Mouse (Mus musculus): ENCODE measurements around the gene Chka. TPM values are rescaled to one million over a fixed set of nuclear protein-coding genes. Genes with fewer than 3 reads are reported as not detected.

Chka gene
- 15.2 and 16.8 TPM in 2 replicates for polyA plus RNA-seq (2012)

GRCm38 (mm10) chr19:3851502-3851962 is at the start of gene Chka:
Chka (plus strand) TSS chr19:3851773.
- no peak for TF ChIP-seq GATA1 (IDR thresholded peaks at IDR 0.05; ENCODE audit: low read length)

DNA sequence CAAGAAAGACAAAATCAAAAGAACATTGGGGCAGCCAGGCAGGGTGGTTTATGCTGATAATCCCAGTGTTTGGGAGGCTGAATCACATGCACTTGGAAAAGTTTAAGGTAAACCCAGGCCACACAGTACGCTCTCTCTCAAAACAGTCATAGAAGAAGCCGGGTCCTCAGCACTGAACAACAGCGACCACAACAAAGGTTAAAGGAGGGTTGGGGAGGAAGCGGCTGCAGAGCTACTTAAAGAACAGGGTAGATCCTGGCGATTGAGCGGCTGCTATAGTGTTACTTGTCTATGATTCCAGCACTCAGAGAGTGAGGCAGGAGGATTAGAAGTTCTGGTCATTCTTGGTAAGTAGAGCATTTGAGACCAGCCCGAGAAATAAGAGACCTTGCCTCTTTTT is 46.0 kb upstream of the Chka start:
- TF ChIP-seq GATA1 (IDR thresholded peaks at IDR 0.05; ENCODE audit: low read length), result no peak

DNA sequence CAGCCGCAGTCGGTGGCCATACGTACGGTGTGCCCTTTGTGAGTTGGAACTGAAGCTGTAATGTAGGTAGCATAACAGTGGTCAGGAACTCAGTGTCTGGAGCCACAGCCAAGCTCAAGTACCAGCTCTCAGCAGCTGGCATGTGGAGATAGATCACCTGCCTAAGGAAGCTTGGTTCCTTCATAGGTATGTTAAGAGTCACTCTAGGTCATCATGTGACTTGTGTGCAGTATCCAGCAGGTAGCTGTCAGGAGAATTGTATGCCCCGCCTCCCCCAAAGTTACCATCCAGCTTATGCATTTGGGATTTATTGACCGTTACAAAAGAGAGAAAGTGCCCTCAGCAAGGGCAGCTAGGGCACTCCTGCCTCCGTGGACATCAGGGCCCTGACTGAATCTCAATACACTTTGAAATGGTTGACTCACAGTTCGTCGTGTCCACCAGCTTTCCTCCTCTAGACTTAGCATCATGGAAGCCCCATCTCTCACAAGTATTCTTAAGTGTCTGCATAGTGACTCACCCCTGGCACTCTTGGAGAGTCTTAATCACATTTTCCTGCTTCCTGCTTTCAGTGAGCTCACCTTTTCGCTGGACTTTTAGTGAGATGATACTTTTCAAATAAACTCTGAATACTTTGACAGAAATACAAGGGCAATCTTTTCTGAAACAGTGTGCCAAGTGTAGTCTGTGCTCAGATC is 40.9 kb upstream of the Chka start:
- TF ChIP-seq GATA1 (IDR thresholded peaks at IDR 0.05; ENCODE audit: low read length), result no peak

DNA sequence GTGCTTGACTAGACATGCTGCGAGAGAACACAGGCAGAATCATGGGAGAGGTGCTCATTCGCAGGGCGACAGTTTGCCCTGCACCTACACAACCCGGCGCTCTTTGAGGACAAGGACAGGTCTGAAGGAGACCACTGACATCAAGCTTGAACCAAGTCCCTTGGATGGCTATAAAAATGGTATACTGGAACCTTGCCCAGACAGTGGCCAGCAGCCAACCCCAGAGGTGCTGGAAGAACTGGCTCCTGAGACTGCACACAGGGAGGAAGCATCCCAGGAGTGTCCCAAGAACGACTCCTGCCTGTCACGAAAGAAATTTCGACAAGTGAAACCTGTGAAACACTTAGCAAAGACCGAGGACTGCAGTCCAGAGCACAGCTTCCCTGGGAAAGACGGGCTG is 37.1 kb upstream of the Chka start:
- no peak for TF ChIP-seq GATA1 (IDR thresholded peaks at IDR 0.05; ENCODE audit: low read length)

GRCm38 (mm10) chr19:3815824-3816223 is 35.7 kb upstream of the Chka start:
- TF ChIP-seq GATA1 (IDR thresholded peaks at IDR 0.05; ENCODE audit: low read length), result no peak

DNA sequence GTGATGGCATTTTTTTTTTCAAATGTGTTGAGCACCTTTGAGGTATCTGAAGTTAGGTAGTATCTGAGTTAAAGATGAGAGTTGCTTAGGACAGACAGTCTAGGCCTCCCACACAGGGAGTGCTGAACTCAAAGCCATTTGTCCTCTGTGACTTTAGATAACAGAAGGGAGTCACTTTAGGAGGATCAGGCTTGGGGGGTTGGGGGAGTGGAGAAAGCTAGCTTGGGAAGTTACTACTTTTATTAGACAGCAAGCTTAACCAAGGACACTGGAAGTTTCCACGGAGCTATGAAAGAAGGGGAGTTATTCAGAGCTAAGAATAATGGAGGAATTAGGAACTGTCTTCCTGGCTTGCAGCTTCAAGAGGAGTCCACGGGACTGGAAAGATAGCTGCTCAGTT is 32.5 kb upstream of the Chka start:
- TF ChIP-seq GATA1 (IDR thresholded peaks at IDR 0.05; ENCODE audit: low read length), result no peak

- TF ChIP-seq GATA1 (IDR thresholded peaks at IDR 0.05; ENCODE audit: low read length), result no peak
Measured at GRCm38 (mm10) chr19:3819899-3820444, 31.6 kb upstream of the Chka start.

DNA sequence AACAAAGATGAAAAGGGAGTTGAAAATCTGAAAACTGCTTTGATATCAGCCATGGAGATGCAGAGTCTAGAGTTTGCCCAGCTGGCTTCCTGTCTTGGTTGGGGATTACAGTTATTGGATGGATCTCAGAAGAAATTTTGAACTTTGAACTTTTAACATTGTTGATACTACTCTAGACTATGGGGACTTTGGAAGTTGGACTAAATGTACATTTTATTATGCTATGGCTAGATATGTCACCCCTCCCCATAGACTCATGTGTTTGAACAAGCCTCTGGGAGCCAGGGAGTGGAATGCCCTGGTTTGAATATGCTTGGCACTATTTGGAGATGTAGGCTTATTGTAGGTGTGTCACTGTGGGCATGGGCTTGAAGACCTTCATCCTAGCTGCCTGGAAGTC is 26.5 kb upstream of the Chka start:
- no peak for TF ChIP-seq GATA1 (IDR thresholded peaks at IDR 0.05; ENCODE audit: low read length)

GRCm38 (mm10) chr19:3829863-3830262 is 21.7 kb upstream of the Chka start:
- TF ChIP-seq GATA1 (IDR thresholded peaks at IDR 0.05; ENCODE audit: low read length), result no peak

- TF ChIP-seq GATA1 (IDR thresholded peaks at IDR 0.05; ENCODE audit: low read length), result no peak
Measured at GRCm38 (mm10) chr19:3831716-3832115, 19.9 kb upstream of the Chka start.

GRCm38 (mm10) chr19:3832851-3833353 is 18.7 kb upstream of the Chka start:
- TF ChIP-seq GATA1 (IDR thresholded peaks at IDR 0.05; ENCODE audit: low read length), result no peak

DNA sequence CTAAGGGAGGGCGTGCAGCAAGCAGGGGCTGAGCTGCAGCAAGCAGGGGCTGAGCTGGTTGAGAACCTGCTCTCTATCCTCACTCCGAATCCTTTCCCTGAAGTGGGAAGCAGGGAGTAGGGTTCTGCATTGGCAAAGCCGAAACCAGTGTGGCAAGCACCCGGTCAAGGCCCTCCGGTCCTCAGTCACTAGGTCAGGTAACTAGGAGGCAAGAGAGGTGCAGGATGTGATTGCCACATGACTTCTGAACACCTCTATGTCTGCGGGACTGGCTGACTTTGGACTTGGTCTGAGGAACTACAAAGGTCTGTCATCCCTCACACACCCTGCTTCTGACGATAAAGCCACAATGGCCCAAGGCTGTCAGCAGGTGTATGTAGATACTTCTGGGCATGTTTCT is 17.3 kb upstream of the Chka start:
- TF ChIP-seq GATA1 (IDR thresholded peaks at IDR 0.05; ENCODE audit: low read length), result no peak

- TF ChIP-seq GATA1 (IDR thresholded peaks at IDR 0.05; ENCODE audit: low read length), result no peak
Measured at GRCm38 (mm10) chr19:3836791-3837190, 14.8 kb upstream of the Chka start.

DNA sequence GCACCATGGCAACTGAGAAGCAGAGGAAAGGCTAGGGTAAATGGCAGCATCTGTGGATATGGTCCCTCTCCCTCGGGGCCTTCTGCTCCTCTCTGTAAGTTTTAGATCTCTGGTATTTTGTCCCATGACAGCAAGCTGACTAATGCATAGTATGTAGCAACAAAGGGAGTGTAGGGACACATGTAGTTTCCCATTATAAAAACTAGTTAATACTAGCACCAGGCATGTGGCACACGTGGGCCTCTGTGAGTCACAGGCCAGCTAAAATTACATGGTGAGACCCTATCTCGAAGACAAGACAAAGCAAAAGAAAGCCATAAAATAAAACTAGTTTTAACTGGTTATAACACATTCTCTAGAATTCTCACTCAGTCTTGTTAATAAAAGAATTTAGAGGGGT is 12.6 kb upstream of the Chka start:
- no peak for TF ChIP-seq GATA1 (IDR thresholded peaks at IDR 0.05; ENCODE audit: low read length)

GRCm38 (mm10) chr19:3839686-3840085 is 11.9 kb upstream of the Chka start:
- TF ChIP-seq GATA1 (IDR thresholded peaks at IDR 0.05; ENCODE audit: low read length), result no peak

- TF ChIP-seq GATA1 (IDR thresholded peaks at IDR 0.05; ENCODE audit: low read length), result no peak
Measured at GRCm38 (mm10) chr19:3840214-3840651, 11.3 kb upstream of the Chka start.

GRCm38 (mm10) chr19:3840685-3841084 is 10.9 kb upstream of the Chka start:
- no peak for TF ChIP-seq GATA1 (IDR thresholded peaks at IDR 0.05; ENCODE audit: low read length)

Data from G1E-ER4 (cell line).